ENCODE assay signal across 10 mouse cellular contexts in the genomic region with DNA sequence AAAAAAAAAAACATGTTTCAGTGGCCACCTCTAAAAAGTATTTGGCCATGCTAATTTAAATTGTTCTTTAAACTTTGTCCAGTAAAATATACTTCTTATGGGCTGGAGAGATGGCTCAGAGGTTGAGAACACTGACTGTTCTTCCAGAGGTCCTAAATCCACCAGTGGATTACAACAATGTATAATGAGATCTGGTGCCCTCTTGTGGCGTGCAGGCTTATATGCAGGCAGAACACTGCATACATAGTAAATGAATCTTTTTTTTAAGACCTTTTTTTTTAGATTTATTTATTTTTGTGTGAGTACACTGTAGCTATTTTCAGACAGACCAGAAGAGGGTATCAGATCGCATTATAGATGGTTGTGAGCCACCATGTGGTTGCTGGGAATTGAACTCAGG. TPM values are rescaled to one million over a fixed set of nuclear protein-coding genes. Genes with fewer than 3 reads are reported as not detected.
DNase-seq lines count a peak whose midpoint lies in the region; ATAC-seq and TF ChIP-seq lines count a peak whose summit lies in the region.
"Had no signal": no experiment of that assay in that cellular context is flagged by ENCODE, and none has a peak within 500 bp of the region (broad histone marks: within the 10 kb centered on the region; RNA-seq: fewer than 3 reads in every experiment).

No protein-coding gene starts in this region.

- WGBS in lung, postnatal 0 days = 54% methylated on average over 2 of the region's 2 CpGs

- no peaks in the 10 kb centered on the region for H3K9me3 ChIP-seq in lung, postnatal 0 days (ENCODE audit: low read length)
- H3K9me3 ChIP-seq: heart, embryonic 13.5 days had no signal

- intact Hi-C loops in gastrocnemius, adult 2 months (cut with DNase I) = no loop called here

- peak; percentile 15 for DNase-seq in gastrocnemius, adult 2 months
- DNase-seq in gastrocnemius, adult 8-10 months (ENCODE audit: low spot score in 2 of 2) = no peak
- peak; percentile 29 for DNase-seq in lung, postnatal 0 days (ENCODE audit: low spot score)
- no peak for DNase-seq in lung, postnatal 25 days (ENCODE audit: low spot score)
- DNase-seq in embryo, embryonic 10.5 days (ENCODE audit: low spot score) = peak; percentile 40
- DNase-seq in splenic B cell, adult 2 months (ENCODE audit: low read depth, low spot score) = peak; percentile 58
- DNase-seq in urinary bladder, postnatal 4 days (ENCODE audit: low spot score in 2 of 2) = no peak
- no peak for DNase-seq in right cerebral cortex, adult 18-20 months

- TF ChIP-seq EP300 in lung, postnatal 0 days (IDR thresholded peaks at IDR 0.05) = no peak

- no peak for ATAC-seq in lung, postnatal 0 days

- H3K36me3 ChIP-seq in lung, postnatal 0 days (ENCODE audit: insufficient read depth, low read length) = no peaks in the 10 kb centered on the region
- H3K36me3 ChIP-seq in splenic B cell, adult 2 months (ENCODE audit: control insufficient read depth, insufficient read depth, low read length, poor library complexity, severe bottlenecking) = peaks cover 3% of the 10 kb centered on the region; the same call in 1 of the 2 replicates

- no peak overlapping the region for H3K27ac ChIP-seq in gastrocnemius, adult 2 months
- no peak overlapping the region for H3K27ac ChIP-seq in lung, postnatal 0 days (ENCODE audit: low read length)
- H3K27ac ChIP-seq: heart, embryonic 13.5 days; macrophage had no signal

- H3K9ac ChIP-seq in lung, postnatal 0 days (replicated peaks; ENCODE audit: low read depth) = no peak overlapping the region
- H3K9ac ChIP-seq: heart, embryonic 13.5 days had no signal

- TF ChIP-seq CTCF in gastrocnemius, adult 2 months (IDR thresholded peaks at IDR 0.05) = peak; percentile 66
- TF ChIP-seq CTCF in lung, postnatal 0 days (IDR thresholded peaks at IDR 0.05) = peak; percentile 63

- H3K4me3 ChIP-seq in gastrocnemius, adult 2 months = no peak overlapping the region
- H3K4me3 ChIP-seq in lung, postnatal 0 days (ENCODE audit: low read depth, low read length) = no peak overlapping the region
- H3K4me3 ChIP-seq: heart, embryonic 13.5 days had no signal

- H3K4me1 ChIP-seq in lung, postnatal 0 days (ENCODE audit: insufficient read depth, low read depth, low read length) = no peaks in the 10 kb centered on the region
- H3K4me1 ChIP-seq: heart, embryonic 13.5 days had no signal

- H3K27me3 ChIP-seq in lung, postnatal 0 days (replicated peaks; ENCODE audit: insufficient read depth, low read length) = no peaks in the 10 kb centered on the region
- H3K27me3 ChIP-seq in splenic B cell, adult 2 months (ENCODE audit: control insufficient read depth, insufficient read depth, low read length, poor library complexity, severe bottlenecking) = no peaks in the 10 kb centered on the region
- H3K27me3 ChIP-seq: heart, embryonic 13.5 days had no signal

- H3K4me2 ChIP-seq in lung, postnatal 0 days (replicated peaks; ENCODE audit: low read depth, low read length) = no peak overlapping the region
- H3K4me2 ChIP-seq: heart, embryonic 13.5 days had no signal

RNA-seq across cellular contexts. Expression of gene Phf6, which starts 37.6 kb away (rescaled TPM):
- total RNA-seq in gastrocnemius, adult 2 months (2021) = 1 to 10 TPM; 3.5 to 4.6 TPM
- total RNA-seq in gastrocnemius, adult 8-10 months (2022) = 1 to 10 TPM; 3.2 to 4.2 (median 3.7) TPM
- 8.1 and 9.7 TPM in 2 replicates for polyA plus RNA-seq in lung, postnatal 0 days (2015; fragmentation: Nextera tagmentation; extraction: Ambion mirVana)

RNA-seq across cellular contexts. Expression of gene Hprt, which starts 38.2 kb away (rescaled TPM):
- total RNA-seq in gastrocnemius, adult 2 months (2021) = 10 to 100 TPM; 21.9 to 23.2 TPM
- total RNA-seq in gastrocnemius, adult 8-10 months (2022) = 10 to 100 TPM; 21.1 to 30.8 (median 26.7) TPM
- 127 and 133 TPM in 2 replicates for polyA plus RNA-seq in lung, postnatal 0 days (2015; fragmentation: Nextera tagmentation; extraction: Ambion mirVana)

Comparison
In these comparisons a context has a peak if more than half of its experiments do, and no peak if none do; other contexts are left out.
1. DNase-seq: peak in gastrocnemius, adult 2 months (single experiment), lung, postnatal 0 days (single experiment), embryo, embryonic 10.5 days (single experiment) and splenic B cell, adult 2 months (single experiment); none in gastrocnemius, adult 8-10 months (0 of 2), lung, postnatal 25 days (single experiment), urinary bladder, postnatal 4 days (0 of 2) and right cerebral cortex, adult 18-20 months (single experiment).